Mouse (Mus musculus) left cerebral cortex, adult 8-10 months (tissue): Measurements from ENCODE around the gene Olfr373. TPM values are rescaled to one million over a fixed set of nuclear protein-coding genes. Genes with fewer than 3 reads are reported as not detected.
"Not testable (repeated sequence)": the region's sequence is repeated elsewhere in the genome, so short reads cannot be mapped to it uniquely, and the experiment has no call there.

Experiments used
- DNase-seq, 2 experiments: peaks; one replicate each; pipeline ENCODE4 v3.0.0; 2022; ENCODE audit warnings: low spot score in 2 of 2
- total RNA-seq, 4 experiments: library from RNA; stranded (reverse); gene quantifications; 2 replicates each; pipeline ENCODE4 v1.2.4; 2022

The Olfr373 gene
- not detected for total RNA-seq

DNA sequence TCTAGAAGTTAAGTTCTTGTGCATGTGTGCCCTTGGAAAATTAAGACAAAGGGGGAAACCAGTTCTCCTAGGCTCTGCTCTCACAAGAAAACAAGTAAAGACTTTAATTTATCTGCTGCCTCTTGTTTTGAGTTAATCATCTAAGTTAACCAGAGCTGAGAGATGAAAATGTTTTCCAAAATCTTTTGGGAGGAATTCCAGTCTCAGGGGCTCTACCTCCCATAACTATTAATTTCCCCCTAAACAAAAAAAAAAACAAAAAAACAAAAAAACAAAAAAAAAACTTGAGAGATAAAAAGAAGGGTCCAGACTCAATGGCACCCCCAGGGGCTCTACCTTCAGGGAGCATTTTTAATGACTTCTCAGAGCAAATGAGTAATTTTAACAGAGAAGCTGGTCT is at the start of gene Olfr373:
TSS of gene Olfr373 (plus strand) at position 301 of the 400 bp plus-strand sequence.
- DNase-seq, result not testable (repeated sequence)

- not testable (repeated sequence) for DNase-seq
Measured at GRCm38 (mm10) chr8:72040918-72041317, 42.1 kb upstream of the Olfr373 start, which contains the start of gene Olfr372. Gene Olfr372 (plus strand): TSS chr8:72041218.

DNA sequence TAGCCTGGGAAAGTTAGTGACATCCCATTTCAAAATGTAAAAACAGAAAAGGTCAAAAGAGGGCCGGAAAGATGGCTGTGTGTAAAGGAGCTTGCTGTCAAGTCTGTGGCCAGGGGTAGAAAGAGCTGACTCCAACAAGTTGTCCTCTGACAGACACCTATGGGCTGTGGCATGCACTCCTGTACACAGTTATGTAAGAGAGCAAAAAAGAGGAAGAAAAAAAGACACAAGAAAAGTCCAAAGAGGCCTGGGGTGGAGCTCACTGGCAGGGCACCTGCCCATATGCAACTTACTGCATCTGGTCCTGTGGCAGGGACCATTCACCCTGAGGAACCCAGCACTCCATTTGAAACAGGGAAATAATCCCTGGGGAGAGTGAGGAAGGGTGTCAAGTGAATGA is 40.5 kb upstream of the Olfr373 start:
- DNase-seq, result no peak

DNA sequence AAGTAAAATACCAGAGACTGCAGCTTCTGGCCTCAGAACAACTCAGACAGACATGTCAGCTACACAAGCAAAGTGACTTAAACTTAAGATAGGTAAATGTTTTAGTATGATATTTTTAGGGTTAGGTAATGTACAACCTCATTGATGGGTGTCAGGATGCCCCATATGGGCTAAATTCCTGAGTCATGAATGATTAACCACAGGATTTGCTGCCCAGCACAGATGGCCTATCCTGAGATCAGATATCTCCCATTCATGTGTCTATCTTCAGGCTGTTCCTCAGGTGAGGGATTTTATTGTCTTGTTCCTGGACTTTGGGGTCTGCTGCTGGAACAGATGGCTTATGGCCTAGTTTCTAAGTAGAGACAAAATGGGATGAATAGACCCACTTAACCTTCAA is 28.3 kb upstream of the Olfr373 start:
- not testable (repeated sequence) for DNase-seq

GRCm38 (mm10) chr8:72057643-72058042 is 25.3 kb upstream of the Olfr373 start:
- DNase-seq, result not testable (repeated sequence)

DNA sequence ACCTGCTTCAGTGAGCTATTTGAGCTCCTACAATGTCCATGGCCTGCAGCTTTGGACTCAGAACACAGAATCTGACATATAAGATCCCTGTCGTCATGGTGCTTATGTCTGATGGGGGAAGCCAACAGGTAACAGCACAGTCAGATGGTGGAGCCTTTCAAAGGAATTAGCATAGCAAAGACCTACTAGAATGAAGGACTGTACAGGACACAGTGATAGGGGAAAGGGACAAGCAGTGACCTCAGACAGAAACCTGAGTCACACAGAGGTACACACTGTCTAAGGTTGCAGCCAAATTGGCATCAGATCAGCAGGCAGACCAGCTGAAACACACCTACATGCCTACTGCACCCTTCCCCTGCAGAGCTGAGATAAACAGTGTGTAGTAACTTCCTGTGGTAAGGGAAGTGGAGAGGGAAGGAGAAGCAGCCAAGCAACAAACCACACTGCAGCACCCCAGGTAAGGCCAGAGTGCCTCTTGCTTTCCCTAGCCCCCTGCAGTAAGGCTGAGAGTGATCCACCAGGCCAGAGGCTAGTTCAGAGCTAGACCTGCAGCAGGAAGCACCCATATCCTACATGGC is 16.1 kb upstream of the Olfr373 start:
- not testable (repeated sequence) for DNase-seq

- no peak for DNase-seq
Measured at GRCm38 (mm10) chr8:72084744-72085143, 1.8 kb downstream of the Olfr373 start.

- DNase-seq, result not testable (repeated sequence)
Measured at GRCm38 (mm10) chr8:72087611-72088010, 4.6 kb downstream of the Olfr373 start.

DNA sequence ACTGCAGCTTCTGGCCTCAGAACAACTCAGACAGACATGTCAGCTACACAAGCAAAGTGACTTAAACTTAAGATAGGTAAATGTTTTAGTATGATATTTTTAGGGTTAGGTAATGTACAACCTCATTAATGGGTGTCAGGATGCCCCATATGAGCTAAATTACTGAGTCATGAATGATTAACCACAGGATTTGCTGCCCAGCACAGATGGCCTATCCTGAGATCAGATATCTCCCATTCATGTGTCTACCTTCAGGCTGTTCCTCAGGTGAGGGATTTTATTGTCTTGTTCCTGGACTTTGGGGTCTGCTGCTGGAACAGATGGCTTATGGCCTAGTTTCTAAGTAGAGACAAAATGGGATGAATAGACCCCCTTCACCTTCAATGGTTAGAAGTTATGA is 13.7 kb downstream of the Olfr373 start:
- not testable (repeated sequence) for DNase-seq

- not testable (repeated sequence) for DNase-seq
Measured at GRCm38 (mm10) chr8:72099377-72100103, 16.6 kb downstream of the Olfr373 start.

GRCm38 (mm10) chr8:72105165-72105564 is 22.2 kb downstream of the Olfr373 start:
- no peak for DNase-seq

- DNase-seq, result no peak
Measured at GRCm38 (mm10) chr8:72106740-72107139, 23.8 kb downstream of the Olfr373 start, which contains the start of gene Olfr374. Gene Olfr374 (plus strand): TSS chr8:72107040.

- DNase-seq, result no peak
Measured at GRCm38 (mm10) chr8:72110876-72111275, 27.9 kb downstream of the Olfr373 start.

GRCm38 (mm10) chr8:72112486-72112885 is 29.5 kb downstream of the Olfr373 start:
- no peak for DNase-seq

DNA sequence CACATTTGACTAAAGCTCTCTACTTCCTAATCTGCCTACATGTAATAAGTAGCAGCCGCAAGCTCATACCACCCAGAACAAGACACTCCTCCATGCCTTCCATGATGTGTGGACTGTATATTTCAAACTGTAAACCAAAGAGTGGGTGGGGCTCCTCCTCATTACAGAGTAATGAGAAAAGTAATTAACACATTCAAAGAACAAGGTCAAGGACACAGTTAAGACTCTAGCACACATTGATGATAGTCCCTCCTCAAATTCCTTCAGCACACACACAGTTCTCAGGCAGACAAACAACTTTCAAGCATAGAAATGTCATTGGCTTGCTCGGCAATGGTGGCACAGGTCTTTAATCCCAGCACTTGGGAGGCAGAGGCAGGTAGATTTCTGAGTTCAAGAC is 32.2 kb downstream of the Olfr373 start:
- no peak for DNase-seq

DNA sequence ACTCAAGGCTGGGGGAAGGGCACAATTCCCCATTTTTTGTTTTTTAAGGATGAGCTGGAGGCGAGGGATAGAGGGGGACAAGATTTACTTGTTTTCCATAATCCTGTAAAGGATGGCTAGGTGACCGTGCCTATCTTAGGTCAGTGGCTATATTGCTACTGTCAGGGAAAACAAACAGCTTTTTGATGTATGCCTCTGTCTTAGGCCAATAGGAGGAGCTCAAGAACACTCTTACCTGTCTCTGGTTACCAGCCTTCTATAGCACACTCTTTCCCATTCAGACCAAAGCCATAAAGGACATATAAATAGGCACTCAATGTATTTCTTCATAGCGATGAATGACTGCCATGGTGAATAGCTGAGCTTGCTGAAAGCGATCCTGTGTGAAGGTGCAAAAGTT is 35.6 kb downstream of the Olfr373 start:
- DNase-seq, result no peak

DNA sequence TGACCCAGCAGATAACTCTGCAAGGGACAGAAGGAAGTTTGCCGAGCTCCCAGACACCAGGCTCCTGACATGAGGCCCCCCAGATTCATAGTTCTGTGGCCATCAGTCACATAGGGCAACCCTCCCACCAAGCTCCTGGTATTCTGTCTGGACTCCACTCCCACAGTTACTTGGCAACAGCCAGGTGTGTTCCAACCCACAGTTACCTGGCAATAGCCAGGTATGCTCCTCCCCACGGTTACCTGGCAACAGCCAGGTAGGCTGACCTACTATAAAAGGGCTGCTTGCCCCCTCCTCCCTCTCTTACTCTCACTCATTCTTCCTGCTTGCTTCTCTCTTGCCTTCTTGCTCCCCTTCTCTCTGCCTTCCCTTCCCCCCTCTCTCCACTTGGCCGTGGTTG is 38.5 kb downstream of the Olfr373 start:
- DNase-seq, result not testable (repeated sequence)

DNA sequence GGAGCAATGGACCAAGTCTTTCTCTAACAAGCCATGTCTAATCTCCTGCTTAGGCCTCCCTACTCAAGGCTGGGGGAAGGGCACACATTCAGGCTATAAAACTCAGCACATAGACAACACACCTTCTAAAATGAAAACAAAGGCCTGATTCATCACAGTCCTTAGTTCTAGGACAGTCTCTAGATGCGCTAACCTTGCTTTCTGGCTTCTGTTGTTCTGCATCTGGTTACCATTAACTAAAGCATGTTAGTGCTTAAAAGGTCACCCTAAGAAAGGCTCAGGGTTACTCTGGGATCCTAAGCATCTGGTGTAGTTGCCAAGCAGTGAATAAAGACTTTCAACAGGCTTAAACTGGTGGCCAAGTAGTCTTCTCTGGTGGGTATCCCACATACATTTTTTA is 39.0 kb downstream of the Olfr373 start:
- DNase-seq, result no peak

- no peak for DNase-seq
Measured at GRCm38 (mm10) chr8:72127834-72128233, 44.9 kb downstream of the Olfr373 start.

DNA sequence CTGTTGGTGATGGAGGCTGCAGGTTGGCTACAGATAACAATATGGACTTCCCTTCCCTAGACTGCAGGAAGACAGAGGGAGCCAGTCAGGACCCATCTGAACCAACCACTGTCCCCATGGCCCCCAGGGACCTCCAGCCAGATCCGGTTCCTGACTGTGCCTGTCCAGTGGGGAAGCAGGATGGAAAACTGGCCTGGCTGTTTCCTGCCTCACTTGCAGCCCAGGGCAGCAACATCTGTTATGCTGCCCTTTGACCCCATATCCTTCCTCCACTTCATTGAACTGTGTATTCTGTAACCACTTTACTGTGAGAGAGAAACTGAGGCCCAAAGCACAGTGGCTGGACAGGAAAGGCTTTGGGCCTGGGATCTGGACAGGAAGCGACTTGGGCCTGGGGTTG is 48.3 kb downstream of the Olfr373 start:
- no peak for DNase-seq

DNA sequence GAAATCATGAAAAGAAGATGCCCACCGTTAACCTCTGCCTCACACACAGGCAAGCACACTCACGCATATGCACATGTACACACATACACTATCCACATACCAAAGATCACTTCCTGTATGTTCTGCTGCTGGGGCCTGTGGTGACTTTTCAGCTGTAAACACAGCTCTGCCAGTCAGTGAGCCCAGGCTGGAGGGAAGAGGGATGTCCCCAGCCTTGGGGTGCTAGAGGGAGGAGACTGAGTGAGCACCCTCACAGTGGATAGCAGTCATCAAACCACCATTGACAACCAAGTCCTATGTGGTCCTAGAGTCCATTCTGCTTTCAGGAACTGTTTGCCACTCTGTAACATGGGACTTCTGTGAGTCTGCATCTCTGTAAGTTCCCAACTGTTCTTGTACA is 48.9 kb downstream of the Olfr373 start:
- no peak for DNase-seq

DNA sequence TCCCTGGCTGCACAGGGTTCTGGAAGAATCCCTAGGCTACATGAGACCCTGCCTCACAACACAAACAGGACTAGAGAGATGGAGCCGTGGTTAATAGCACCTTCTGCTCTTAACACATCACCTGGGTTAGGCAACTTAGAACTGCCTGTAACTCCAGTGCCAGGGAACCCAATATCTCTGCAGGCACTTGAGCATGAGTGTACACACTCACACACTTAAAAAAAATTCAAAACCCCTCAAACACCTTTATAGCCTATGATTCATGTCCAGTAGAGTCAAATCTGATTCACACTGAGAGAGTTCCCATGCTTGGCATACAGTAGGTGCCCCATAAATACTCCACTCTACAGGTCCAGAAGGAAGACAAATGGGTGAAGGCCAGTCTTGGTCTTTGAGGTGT is 49.4 kb downstream of the Olfr373 start:
- no peak for DNase-seq

DNA sequence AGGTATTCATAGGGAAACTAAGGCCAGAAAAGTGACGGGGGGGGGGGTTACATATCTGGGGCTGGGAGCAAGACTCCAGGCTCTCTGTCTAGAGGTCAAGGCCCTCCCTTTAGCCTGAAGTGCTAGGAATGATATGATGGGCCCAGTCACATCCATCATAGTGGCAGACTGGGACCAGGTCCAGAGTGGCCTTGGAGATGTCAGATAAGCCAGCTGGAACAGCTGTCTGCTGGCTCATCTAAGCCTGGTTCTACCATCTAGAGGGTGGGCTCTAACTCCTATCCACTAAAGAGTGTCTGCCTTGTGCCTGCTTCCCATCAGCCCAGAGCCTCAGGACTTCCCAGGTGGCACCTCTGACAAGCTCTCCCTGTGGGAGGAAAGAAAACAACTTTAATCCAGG is 49.9 kb downstream of the Olfr373 start:
- no peak for DNase-seq
